Mouse (Mus musculus) fat pad, adult 2 months (tissue): ENCODE measurements around the gene Dnah10.

ENCODE experiments used
- DNase-seq: peaks from one replicate; pipeline ENCODE4 v3.0.0-alpha.2; 2011; ENCODE audit warnings: low read depth, low spot score; ENCODE audit errors: extremely low read depth

The Dnah10 gene

GRCm38 (mm10) chr5:124862013-124862866, 137.4 kb downstream of the Dnah10 start, which contains the start of the genes Ccdc92 and Zfp664:
TSS of gene Ccdc92 (minus strand) at chr5:124862424.
TSS of gene Zfp664 (plus strand) at chr5:124862691.
- DNase-seq, result peak; percentile 50

- no peak for DNase-seq
Measured at GRCm38 (mm10) chr5:124862871-124863741, 138.2 kb downstream of the Dnah10 start.

- DNase-seq, result no peak
Measured at GRCm38 (mm10) chr5:124868981-124869380, 144.1 kb downstream of the Dnah10 start.

- no peak for DNase-seq
Measured at GRCm38 (mm10) chr5:124872033-124872432, 147.1 kb downstream of the Dnah10 start.

- no peak for DNase-seq
Measured at GRCm38 (mm10) chr5:124873096-124873495, 148.2 kb downstream of the Dnah10 start.

- DNase-seq, result no peak
Measured at GRCm38 (mm10) chr5:124873890-124874601, 149.2 kb downstream of the Dnah10 start.

GRCm38 (mm10) chr5:124879251-124879650, 154.4 kb downstream of the Dnah10 start:
- no peak for DNase-seq

- DNase-seq, result no peak
Measured at GRCm38 (mm10) chr5:124879801-124880200, 154.9 kb downstream of the Dnah10 start.

- DNase-seq, result no peak
Measured at GRCm38 (mm10) chr5:124883877-124884276, 159.0 kb downstream of the Dnah10 start.
